Mouse (Mus musculus) ES-Bruce4 (cell line): ENCODE results near the gene Kcnip1.
A peak's percentile ranks its signal among the peaks of the same experiment; 100 is the strongest.

Experiments used
- CTCF ChIP-seq: IDR thresholded peaks from one replicate; pipeline ENCODE4 v1.8.1; 2011; ENCODE audit warnings: low read depth, low read length
- POLR2A ChIP-seq: IDR thresholded peaks from one replicate; pipeline ENCODE4 v1.8.1; 2011; ENCODE audit warnings: low read length; ENCODE audit not compliant: insufficient read depth

- TF ChIP-seq CTCF (peak; percentile 88), POLR2A (no peak)
Measured at GRCm38 (mm10) chr11:33917574-33917973, 75.4 kb downstream of the Kcnip1 start.
